Mouse (Mus musculus) intestine, embryonic 16.5 days (tissue): ENCODE results near the gene Fkbp2. TPM values are rescaled to one million over a fixed set of nuclear protein-coding genes. Genes with fewer than 3 reads are reported as not detected.
A peak's percentile ranks its signal among the peaks of the same experiment; 100 is the strongest.

Experiments used
- ATAC-seq: fragments of 200-750 bp; cut with Nextera tagmentation; 2 replicates; pipeline ENCODE4 v1.8.0; 2017; ENCODE audit warnings: moderate TSS enrichment, moderate library complexity
- H3K27ac ChIP-seq: fragments of 300-500 bp; sonication (generic); 2 replicates; pipeline ENCODE4 v1.5.1; 2014; ENCODE audit warnings: mild to moderate bottlenecking, low read length
- H3K27me3 ChIP-seq: fragments of 300-500 bp; sonication (generic); replicated peaks from 2 replicates; pipeline ENCODE4 v1.6.1; 2014; ENCODE audit warnings: low read length, control low read depth, mixed read lengths; ENCODE audit not compliant: control insufficient read depth, insufficient read depth
- H3K36me3 ChIP-seq: fragments of 300-500 bp; sonication (generic); 2 replicates; pipeline ENCODE4 v1.6.1; 2014; ENCODE audit warnings: low read length, control low read depth; ENCODE audit not compliant: control insufficient read depth, insufficient read depth
- H3K4me1 ChIP-seq: fragments of 300-500 bp; sonication (generic); 2 replicates; pipeline ENCODE4 v1.6.1; 2014; ENCODE audit warnings: low read length, control low read depth, mixed read lengths; ENCODE audit not compliant: control insufficient read depth, insufficient read depth
- H3K4me2 ChIP-seq: fragments of 300-500 bp; sonication (generic); 2 replicates; pipeline ENCODE4 v1.6.1; 2014; ENCODE audit warnings: low read depth, low read length, control low read depth
- H3K4me3 ChIP-seq: fragments of 300-500 bp; sonication (generic); 2 replicates; pipeline ENCODE4 v1.5.1; 2014; ENCODE audit warnings: mild to moderate bottlenecking, low read length
- H3K9ac ChIP-seq: fragments of 300-500 bp; sonication (generic); 2 replicates; pipeline ENCODE4 v1.6.1; 2014; ENCODE audit warnings: low read depth, low read length
- H3K9me3 ChIP-seq: fragments of 300-500 bp; sonication (generic); 2 replicates; pipeline ENCODE4 v1.6.1; 2016; ENCODE audit warnings: low read length, control low read depth; ENCODE audit not compliant: control insufficient read depth
- WGBS: fragments of 180-500 bp; shearing (Covaris S2); extraction: QIAGEN DNeasy Blood & Tissue Kit; methylation state at CpG from one replicate; pipeline ENCODE4 v1.1.7; 2014; 5-methylcytosine and 5-hydroxymethylcytosine counted together
- polyA plus RNA-seq: library from polyadenylated mRNA; unstranded; fragments of >200 nt; fragmentation: Nextera tagmentation; extraction: Ambion mirVana; gene quantifications from 2 replicates; pipeline ENCODE4 v1.2.1, GENCODE M21; 2015

The Fkbp2 gene
- polyA plus RNA-seq, 1 experiment from 2014 or later = 195 TPM

DNA sequence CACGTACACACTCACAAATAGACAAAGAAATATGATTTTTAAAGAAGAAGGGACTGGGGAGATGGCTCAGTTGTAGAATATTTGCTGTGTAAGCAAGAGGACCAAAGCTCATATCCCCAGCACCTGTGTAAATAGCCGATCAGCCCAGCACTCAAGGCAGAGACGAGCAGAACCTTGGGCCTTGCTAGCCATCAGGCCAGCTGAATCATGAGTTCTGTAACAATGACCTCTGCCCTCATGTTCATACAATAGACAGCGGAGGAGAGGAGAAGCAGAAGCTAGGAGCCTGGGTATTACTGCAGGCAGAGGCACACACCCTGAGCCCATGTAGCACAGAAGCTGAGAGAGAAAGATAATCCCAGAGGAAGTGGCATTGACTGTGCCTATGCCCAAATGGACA is 32.1 kb upstream of the Fkbp2 start:
- Histone ChIP-seq H3K36me3 (no peaks in the 10 kb centered on the region), H3K27me3 (no peaks in the 10 kb centered on the region), H3K9me3 (no peaks in the 10 kb centered on the region), H3K27ac (no peak overlapping the region), H3K4me3 (no peak overlapping the region), H3K4me1 (no peaks in the 10 kb centered on the region), H3K9ac (no peak overlapping the region), H3K4me2 (no peak overlapping the region)
- ATAC-seq = peak; percentile 38; the same call in 1 of the 2 replicates
- WGBS = 66% methylated on average over 4 of the region's 4 CpGs

DNA sequence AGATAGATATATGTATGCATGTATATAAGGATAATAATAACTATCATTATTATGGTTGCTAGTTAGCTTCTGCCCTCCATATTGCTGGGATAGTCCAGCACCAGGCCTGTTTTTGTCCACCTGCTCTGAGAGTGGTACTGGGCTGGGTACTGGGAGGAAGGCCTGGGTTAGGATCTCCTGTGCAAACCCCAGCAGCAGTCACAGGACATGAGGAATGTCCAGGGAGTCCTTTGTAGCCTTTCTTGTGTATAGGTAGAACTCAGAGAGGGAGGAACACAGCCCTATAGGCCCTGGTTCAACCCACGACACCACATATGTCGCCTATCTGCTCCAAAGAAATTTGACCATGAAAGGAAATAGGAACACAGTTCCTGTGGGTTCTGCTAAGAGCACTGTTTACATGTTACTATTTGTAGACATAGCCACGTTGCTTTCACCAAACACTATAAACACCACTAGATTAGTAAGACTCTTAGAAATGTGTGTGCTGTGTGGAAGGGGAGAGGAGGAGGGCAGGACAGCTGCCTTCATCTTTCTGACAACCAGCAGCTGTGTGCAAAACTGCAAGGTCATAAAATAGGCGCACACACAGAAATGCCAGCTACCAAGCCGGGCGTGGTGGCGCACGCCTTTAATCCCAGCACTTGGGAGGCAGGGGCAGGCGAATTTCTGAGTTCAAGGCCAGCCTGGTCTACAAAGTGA is 26.7 kb upstream of the Fkbp2 start:
- 52% methylated on average over 9 of the region's 9 CpGs for WGBS
- peak; percentile 61 for ATAC-seq
- H3K36me3 ChIP-seq = no peaks in the 10 kb centered on the region

GRCm38 (mm10) chr19:6999360-7000063 is 19.2 kb upstream of the Fkbp2 start:
- no peaks in the 10 kb centered on the region for H3K27me3 ChIP-seq
- H3K4me1 ChIP-seq = peaks cover 23% of the 10 kb centered on the region
- H3K9me3 ChIP-seq = no peaks in the 10 kb centered on the region
- H3K4me3 ChIP-seq = no peak overlapping the region
- H3K27ac ChIP-seq = peak overlapping the region; percentile 12; the same call in 1 of the 2 replicates
- H3K36me3 ChIP-seq = peaks cover 7% of the 10 kb centered on the region
- 90% methylated on average over 19 of the region's 19 CpGs for WGBS
- no peak overlapping the region for H3K9ac ChIP-seq
- peak; percentile 64 for ATAC-seq
- H3K4me2 ChIP-seq = no peak overlapping the region

More for the DNA sequence above, 26.7 kb upstream of the Fkbp2 start:
- Histone ChIP-seq H3K4me1 (no peaks in the 10 kb centered on the region), H3K27ac (peak overlapping the region; percentile 72), H3K9ac (no peak overlapping the region), H3K4me3 (no peak overlapping the region), H3K4me2 (no peak overlapping the region), H3K9me3 (no peaks in the 10 kb centered on the region), H3K27me3 (no peaks in the 10 kb centered on the region)

DNA sequence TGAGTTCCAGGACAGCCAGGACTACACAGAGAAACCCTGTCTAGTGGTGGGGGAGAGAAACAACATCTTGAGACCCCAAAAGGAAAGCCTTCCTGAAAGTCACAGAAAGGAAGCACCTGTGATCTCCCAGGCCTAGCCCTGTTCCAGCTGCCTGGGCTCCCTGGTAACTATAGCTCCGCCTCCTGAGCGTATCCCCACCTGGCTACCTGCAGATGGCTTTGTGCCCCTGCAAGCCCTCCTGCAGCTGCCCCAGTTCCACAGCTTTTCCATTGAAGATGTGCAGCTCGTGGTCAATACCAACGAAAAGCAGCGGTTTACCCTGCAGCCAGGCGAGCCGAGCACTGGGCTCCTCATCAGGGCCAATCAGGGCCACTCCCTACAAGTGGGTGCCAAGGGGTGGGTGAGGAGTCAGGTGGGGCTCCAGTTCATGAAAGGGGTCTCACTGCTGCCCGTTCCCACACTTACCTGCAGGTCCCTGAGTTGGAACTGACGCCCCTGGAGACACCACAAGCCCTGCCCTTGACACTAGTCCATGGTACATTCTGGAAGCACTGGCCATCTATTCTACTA is 17.5 kb upstream of the Fkbp2 start:
- ATAC-seq = no peak
- Histone ChIP-seq H3K27ac (no peak overlapping the region), H3K9me3 (no peaks in the 10 kb centered on the region), H3K4me2 (no peak overlapping the region), H3K27me3 (no peaks in the 10 kb centered on the region), H3K9ac (no peak overlapping the region), H3K4me1 (peaks cover 32% of the 10 kb centered on the region), H3K36me3 (peaks cover 7% of the 10 kb centered on the region), H3K4me3 (no peak overlapping the region)
- 88% methylated on average over 9 of the region's 9 CpGs for WGBS

- Histone ChIP-seq H3K4me2 (peak within 1 kb of the TSS; percentile 94), H3K27me3 (no peaks in the 10 kb centered on the region), H3K36me3 (peaks cover 7% of the 10 kb centered on the region), H3K4me3 (peak within 1 kb of the TSS; percentile 73), H3K27ac (peak within 1 kb of the TSS; percentile 68), H3K4me1 (peaks cover 33% of the 10 kb centered on the region), H3K9me3 (no peaks in the 10 kb centered on the region), H3K9ac (peak within 1 kb of the TSS; percentile 85)
- under 1% methylated on average over 24 of the region's 24 CpGs for WGBS
- peak; percentile 78 for ATAC-seq
Measured at GRCm38 (mm10) chr19:6996006-6996405, 15.7 kb upstream of the Fkbp2 start, which contains the start of the genes Nudt22 and Trpt1. Gene Nudt22 (minus strand): TSS chr19:6996117. Gene Trpt1 (plus strand): TSS chr19:6996131.

GRCm38 (mm10) chr19:6995255-6995991 is 15.1 kb upstream of the Fkbp2 start:
- Histone ChIP-seq H3K9ac (peak overlapping the region; percentile 85), H3K4me2 (peak overlapping the region; percentile 94), H3K9me3 (no peaks in the 10 kb centered on the region), H3K4me3 (peak overlapping the region; percentile 73), H3K36me3 (peaks cover 7% of the 10 kb centered on the region), H3K27me3 (no peaks in the 10 kb centered on the region), H3K27ac (peak overlapping the region; percentile 53; the same call in 1 of the 2 replicates), H3K4me1 (peaks cover 33% of the 10 kb centered on the region)
- no peak for ATAC-seq
- 45% methylated on average over 21 of the region's 21 CpGs for WGBS

DNA sequence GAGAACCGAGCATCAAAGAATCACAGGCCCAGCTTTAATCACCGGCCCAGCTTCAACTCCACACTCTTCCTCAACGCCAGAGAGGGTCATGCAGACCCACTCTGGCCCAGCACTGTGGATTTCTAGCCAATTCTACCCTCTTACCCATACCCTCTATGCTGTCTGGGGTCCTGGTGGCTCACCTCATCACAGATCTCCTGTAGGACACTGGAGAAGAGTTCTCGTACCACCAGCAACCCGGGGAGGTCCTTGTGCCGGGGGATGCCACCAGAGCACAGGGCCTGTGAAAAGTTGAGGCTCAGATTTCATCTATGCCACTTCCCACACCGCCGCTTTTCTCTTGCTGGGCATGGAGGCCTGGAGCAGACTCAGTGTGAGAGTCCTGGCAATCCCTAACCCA is 14.2 kb upstream of the Fkbp2 start:
- peak overlapping the region; percentile 85; the same call in 1 of the 2 replicates for H3K9ac ChIP-seq
- H3K27ac ChIP-seq = no peak overlapping the region
- no peak overlapping the region for H3K4me3 ChIP-seq
- H3K36me3 ChIP-seq = peaks cover 7% of the 10 kb centered on the region
- WGBS = 86% methylated on average over 8 of the region's 8 CpGs
- peaks cover 33% of the 10 kb centered on the region for H3K4me1 ChIP-seq
- ATAC-seq = no peak
- no peaks in the 10 kb centered on the region for H3K27me3 ChIP-seq
- H3K9me3 ChIP-seq = no peaks in the 10 kb centered on the region
- no peak overlapping the region for H3K4me2 ChIP-seq

DNA sequence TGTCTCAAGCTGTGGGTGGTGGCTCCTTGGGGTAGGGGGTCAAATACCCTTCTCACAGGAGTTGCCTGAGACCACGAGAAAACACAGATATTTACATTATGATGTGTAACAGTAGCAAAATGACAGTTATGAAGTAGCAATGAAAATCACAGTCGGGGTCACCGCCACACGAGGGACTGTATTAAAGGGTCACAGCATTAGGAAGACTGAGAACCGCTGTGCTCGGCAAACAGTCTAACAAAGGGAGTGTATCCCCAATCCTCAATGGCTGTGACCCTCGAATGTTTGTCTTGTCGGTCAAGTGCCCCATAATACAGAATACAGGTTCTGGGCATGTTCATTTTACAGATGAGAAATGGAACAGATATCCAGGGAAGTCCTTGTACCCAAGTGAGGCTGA is 13.7 kb upstream of the Fkbp2 start:
- no peak overlapping the region for H3K9ac ChIP-seq
- no peaks in the 10 kb centered on the region for H3K9me3 ChIP-seq
- ATAC-seq = no peak
- H3K27me3 ChIP-seq = no peaks in the 10 kb centered on the region
- H3K4me3 ChIP-seq = no peak overlapping the region
- peaks cover 3% of the 10 kb centered on the region for H3K36me3 ChIP-seq
- H3K4me1 ChIP-seq = peaks cover 33% of the 10 kb centered on the region
- no peak overlapping the region for H3K4me2 ChIP-seq
- no peak overlapping the region for H3K27ac ChIP-seq
- WGBS = 83% methylated on average over 8 of the region's 8 CpGs
